Mouse (Mus musculus) layer of hippocampus, postnatal 14 days (tissue): ENCODE results near the gene Abhd17c. TPM values are rescaled to one million over a fixed set of nuclear protein-coding genes. Genes with fewer than 3 reads are reported as not detected.
"Not testable (repeated sequence)": the region's sequence is repeated elsewhere in the genome, so short reads cannot be mapped to it uniquely, and the experiment has no call there.

Experiments
- DNase-seq, 2 experiments: peaks; one replicate each; pipeline ENCODE4 v3.0.0; 2021 to 2022; ENCODE audit warnings: low spot score in 2 of 2, mixed read lengths in 1 of 2
- total RNA-seq, 2 experiments: library from RNA; stranded (reverse); gene quantifications; 2 replicates each; pipeline ENCODE4 v1.2.3; 2021

Gene Abhd17c
- total RNA-seq, 2 experiments from 2014 or later = 61.6 to 61.9 TPM

DNA sequence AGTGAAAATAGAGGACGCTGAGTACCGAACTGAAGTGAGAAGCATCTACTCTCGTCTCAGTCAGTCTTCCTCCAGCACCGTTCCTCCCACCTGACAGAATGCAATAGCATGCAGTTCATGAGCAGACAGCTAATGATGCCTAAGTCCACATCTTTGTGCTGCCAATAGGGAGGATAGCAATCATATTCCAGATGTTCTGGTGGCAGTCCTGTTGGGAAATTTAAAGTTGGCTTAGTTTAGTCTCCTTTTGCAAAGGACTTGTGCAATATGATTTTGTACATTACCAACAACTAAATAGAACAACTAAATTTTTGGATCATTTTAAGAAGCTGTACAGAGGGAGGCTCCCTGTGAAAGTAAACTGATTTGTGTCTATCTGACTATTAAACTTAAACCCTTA, 2.1 kb upstream of the Abhd17c start:
- no peak for DNase-seq

DNA sequence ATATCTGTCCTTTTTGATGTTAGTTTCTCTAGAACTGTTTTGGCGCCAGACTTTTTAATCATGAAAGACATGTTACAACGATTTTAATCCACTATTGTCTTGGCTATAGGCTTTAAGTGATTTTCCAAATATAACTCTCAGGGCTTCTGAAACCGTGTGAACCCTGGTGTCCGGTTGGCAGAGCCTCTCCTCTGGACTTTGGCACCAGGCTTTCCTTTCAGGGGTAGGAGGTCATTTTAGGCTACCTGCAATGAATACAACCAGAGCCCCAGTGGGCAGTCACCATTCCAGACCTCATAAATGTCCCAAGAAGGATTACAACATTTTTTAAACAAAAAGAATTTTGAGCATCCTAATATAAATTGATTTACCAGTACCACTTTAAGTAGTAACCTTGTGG, 1.1 kb upstream of the Abhd17c start:
- no peak for DNase-seq

DNA sequence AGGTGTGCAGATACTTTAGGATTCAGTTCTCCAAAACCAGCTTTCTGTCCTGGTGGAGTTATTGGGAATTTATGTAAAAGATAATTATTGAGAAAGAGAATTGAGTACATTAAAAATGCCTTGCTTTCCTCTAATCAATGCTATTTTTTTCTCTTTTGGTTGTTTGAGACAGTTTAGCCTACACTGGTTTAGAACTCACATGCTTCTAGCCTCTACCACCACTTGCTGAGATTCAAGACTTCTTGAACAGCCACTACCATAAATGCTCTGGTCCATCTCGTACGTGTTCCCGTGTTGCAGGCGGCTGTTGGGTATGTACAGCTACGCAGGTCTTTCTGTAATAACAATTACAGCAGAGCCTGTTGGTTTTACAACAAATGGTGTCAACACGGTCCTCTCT, 681 bp upstream of the Abhd17c start:
- DNase-seq = no peak

DNA sequence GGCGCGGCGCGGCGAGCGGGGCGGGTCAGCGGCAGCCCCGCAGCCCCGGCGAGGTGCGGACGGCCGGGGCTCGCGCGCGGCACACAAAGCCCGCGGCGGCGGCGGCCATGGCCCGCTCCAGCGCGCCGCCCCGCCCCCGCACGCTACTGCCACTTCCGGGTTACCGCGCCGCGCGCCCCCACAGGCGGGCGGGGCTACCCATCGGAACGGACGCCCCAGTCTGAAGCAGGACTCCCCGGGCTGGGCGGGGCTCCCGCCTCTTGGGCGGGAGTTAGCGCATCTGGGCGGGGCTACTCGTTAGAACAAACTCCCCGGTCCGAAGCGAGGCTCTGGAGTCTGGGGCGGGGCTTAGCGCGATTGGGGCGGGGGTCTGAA, 254 bp upstream of the Abhd17c start:
- peak; percentile 84 to 95 for DNase-seq

DNA sequence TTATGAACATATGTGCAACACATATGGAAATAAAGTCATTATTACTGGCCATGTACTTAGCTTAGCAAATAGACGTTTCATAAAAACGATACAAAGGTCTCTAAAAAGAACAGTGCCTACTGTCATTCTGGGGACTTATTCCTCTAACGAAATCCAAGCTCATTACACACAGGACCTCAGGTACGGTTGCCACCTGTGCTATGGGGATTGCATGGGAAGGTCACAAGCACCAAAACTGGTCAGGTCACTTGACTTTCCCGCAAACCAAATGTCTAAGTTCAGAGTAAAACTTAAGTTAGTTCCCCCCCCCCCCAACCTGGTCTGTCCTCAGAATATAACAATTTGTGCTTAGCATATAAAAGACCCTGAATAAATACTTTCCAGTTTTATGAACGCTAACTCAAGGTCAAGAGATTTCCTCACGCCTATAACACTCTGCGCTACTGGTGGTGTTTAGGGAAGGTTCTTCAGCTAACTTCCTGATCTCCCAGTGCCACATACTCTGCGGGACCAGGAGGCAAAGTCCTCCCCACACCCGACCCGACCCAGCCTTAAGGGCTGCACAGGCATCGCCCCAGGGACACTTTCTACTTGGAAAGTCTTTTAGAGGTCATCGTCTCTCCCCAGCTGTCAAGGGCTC, 1.2 kb downstream of the Abhd17c start:
- DNase-seq = no peak

DNA sequence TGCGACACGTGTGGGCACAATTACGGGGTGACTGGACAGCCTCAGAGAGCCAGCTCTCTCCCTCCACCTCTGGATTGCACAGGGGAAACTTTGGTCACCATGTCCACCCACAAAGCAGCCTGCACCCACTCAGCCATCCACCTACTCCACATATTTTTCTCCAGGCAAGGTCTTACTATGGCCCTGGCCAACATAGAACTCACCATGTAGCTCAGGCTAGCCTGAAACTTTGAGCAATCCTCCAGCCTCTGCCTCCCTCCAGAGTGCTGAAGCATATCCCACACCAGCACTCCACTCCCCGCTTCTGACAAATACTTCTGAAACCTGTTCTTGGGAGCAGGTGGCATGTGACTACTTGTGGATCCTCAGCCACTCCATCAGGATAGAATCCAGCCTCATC, 1.9 kb downstream of the Abhd17c start:
- no peak for DNase-seq

DNA sequence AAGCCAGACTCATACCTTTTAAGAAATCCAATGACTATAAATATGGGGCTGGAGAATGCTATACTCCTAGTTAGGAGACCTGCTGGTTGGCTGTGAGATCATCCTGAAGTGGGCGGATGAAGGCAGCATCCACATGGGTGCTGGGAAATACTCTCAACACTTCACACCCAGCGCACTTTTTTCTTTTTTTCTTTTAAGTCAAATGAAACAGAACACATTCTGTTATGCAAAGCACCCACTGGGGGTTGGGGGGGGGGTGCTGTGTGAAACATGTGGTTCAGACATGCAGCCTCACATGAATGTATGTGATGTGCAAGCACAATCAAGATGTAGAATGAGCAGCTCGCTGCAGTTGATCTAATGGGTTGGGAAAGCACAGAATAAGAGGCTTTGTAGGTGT, 2.8 kb downstream of the Abhd17c start:
- DNase-seq = no peak

DNA sequence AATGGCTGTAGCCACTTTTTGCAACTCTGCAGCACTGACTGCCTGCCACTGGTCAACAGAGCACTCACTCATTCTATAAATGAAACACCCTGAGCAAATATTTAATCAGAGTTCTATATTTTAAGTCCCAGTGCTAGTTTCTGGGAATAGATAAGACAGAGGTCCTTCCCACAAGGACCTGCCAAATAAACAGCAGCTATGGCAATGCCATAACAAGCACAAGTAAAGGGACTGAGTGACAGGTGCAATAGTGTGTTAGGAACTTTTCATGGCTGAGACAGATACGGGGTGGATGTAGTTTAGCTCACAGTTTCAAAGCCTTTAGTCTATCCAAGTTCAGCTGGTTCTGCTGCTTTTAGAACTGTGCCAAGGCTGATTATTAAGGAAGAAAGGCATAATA, 3.9 kb downstream of the Abhd17c start:
- DNase-seq = no peak

DNA sequence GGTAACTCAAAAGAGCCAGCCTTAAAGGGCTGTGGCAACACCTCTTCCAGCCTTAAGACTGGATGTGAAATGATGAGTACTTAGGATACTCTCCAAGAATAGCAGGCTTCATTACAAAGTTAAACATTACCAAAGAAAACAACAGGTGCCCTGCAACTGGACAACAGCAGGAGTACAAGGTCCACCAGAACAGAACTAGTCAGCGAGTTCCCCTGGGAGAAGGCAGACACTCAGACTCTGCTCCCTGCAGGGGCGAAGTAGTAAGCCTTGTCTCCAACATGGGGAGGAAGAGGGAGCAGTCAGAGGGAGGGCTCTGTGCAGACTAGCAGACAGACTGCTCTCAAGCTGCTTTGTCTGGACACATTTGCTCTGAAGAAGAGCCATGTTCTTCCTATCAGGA, 6.1 kb downstream of the Abhd17c start:
- DNase-seq = no peak

DNA sequence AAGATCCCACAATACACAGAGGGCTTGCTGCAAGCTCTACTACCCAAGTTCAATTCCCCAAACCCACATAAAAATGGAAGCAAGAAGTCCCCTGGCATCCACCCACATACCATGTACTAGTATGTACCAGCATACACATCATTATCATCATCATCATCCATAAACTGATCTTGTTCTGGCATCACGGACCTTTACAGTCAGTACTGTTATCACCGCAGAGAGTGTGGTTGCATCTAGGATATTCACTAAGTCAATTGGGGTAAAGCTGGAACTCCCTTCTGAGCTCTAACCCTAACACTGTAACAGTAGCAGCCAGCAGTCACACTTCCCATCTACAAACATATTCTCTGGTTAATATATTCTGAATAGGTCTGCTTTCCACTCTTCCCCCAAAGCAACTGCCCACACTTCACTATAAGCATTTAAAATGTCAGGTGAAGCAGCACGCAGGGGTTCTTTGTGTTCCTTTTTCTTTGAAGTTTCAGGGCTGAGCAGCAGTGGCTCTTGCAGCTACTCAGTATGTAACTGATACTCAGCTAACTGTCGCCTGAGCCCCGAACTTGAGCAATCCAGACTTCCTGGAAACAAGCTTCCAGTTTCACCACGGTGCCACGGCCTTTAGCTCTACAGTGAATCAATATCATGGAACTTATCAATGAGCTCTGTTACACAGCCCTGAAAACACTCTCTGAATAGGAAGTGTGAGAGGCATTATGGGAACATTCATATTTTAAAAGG, 8.8 kb downstream of the Abhd17c start:
- no peak for DNase-seq

DNA sequence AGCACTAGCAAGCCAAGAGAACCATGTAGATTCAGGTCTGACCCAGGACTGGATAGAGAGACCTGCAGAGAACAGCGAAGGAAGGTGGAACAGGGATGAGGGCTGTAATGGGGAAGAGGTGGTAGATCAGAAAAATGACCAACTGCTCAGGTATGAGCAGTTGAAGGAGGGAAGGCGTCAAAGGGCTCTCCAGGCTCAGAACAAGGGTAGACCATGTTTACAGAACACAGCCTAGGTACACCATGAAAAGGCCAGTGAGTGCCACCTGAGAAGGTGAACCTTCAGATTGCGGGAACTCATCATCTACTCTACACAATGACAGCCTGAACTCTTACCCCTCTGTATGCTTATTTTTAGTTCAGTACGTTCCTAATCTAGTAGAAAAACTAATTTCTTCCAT, 9.5 kb downstream of the Abhd17c start:
- DNase-seq = no peak

DNA sequence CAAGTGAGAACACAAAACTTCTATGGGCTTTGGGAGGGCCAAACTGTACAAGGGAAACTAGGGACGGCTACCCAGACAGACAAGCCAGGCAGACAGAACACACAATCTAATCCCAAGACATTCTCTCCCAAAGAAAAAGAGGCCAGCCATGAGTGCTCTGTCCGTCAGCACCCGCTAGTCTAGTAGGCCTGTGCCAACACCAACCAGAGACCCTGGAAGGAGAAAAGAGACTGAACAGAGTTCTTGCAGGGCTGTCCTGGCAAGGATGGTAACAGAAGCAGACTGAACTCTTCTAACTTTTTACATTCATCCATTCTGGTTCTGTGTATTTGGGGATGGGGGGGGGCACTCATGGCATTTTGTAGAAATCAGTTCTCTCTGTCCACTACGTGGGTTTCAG, 12.1 kb downstream of the Abhd17c start:
- DNase-seq = no peak

DNA sequence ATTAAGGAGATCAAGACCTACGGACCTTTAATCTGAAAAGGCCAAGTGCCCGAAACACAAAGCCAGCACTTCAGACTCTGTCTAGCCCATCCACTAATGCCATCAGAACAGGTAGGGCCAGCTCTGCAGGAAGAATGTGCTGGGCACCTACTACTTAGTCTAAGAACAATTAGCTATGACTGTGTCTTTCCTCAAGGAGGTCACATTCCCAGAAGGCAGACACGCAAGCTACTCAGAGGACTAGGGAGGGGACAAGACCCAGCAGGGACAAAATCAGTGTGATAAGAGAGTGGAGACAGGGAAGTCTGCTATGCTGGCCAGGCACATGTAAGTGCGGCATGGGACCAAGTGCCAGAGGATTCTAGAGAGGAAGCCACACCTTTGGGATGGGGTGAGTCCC, 13.0 kb downstream of the Abhd17c start:
- no peak for DNase-seq

DNA sequence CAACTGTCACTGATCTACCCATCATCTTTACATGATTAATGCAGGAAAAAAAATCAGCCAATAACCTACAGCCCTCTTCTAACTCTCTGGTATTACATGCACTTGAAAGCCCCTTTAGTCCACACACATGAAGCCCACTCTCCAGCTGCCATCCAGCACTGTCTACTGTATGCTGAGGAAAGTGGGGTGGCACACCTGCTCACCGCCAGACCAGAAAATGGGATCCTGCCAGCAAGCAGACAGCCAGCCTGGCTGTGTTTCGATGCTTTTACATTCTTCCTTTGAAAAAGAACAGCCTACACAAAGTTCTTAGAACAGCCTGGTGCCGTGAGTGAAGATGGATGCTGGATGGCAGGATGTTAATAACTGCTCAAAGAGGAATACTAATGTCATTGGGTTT, 13.9 kb downstream of the Abhd17c start:
- no peak for DNase-seq

DNA sequence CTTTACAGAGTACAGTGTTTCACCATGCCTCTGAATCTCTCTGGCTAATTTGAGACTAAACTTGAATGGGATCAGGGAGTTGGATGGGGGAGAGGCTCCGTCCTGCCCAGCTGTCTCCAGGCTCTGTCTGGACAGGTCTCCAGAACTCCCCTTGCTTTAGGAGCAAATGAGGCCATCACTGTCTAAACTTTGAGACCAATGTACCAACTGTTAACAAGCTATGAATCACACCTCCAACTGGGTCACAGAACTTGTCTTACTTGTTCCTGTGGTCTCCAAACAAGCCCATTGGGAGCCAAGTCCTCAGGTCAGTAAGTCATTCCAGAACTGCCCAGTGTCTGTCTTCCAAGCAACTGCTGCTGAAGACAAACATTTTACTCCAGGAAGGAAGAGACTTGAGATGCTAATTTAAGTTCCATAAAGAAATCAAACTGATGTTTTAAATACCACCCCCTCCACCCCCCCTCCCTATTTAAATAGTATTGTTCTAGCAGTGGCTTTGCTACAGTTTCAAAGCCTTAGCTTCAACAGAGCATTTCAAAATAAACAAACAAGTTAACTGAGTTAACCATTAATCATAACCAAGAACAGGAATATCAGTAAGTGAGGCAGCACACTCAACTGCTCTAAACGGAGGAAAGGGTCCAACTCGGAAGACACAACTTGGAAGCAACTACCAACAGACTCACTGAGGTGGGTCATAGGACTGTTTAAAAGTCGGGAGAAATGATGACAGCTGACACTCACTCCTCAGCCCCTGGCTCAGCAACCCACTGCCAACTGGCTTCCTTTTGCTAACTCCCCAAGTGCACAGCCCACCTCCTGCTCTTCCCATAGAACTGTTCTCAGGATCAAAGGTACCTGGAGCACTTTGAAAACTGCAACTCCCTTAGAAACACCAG, 15.6 kb downstream of the Abhd17c start:
- DNase-seq = no peak

DNA sequence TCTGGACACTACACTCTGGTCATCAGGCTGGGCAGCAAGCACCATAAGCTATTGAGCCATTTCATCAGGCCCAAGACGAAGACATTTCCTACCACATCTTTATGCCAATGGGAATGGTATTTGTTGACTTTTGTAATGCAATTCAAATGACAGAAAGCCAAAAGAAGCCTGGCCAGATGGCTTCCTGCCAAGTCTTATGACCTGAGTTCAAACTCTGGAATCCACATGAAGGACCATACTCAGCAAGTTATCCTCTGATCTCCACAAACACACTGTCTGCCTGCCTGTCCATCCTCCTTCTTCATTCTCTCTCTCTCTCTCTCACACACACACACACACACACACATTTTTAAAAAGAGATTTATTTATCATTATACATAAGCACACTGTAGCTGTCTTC, 19.0 kb downstream of the Abhd17c start:
- DNase-seq = no peak

DNA sequence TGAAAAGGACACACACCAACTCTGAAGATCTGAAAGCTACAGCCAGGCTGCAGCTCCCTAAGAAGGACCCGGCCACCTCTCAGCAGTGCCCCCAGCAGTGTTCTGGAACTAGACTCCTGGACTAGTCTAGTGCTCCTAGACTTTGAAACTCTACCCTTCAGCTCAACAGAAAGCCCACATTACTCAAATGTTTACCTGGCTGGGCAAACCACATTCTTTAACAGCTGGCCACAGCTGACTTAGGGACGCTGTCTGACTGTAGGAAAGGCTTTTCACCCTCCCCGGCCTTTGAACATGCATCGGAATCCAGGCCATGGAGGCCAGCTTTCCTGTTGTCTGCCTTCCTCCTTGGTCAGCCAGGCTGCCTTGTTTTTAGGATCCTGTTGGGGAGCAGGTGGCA, 20.0 kb downstream of the Abhd17c start:
- DNase-seq = no peak

DNA sequence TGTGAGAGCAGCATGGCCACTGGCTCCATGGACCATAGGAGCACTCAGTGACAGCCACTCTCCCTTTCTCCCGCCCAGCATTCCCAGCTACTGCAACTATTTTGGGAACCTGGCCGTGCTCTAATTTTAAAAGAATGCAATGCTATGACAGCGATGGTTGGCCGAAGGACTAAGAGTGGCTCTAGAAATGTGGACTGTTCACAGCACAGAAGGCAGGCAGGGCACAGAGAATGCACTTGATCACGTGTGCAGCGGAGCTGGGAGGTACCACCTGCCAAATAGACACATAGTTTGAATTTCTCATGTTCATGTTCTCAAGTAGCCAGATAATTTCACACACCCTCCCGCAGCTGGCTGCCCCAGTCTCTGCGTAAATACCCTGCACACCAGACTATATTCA, 23.0 kb downstream of the Abhd17c start:
- no peak for DNase-seq

DNA sequence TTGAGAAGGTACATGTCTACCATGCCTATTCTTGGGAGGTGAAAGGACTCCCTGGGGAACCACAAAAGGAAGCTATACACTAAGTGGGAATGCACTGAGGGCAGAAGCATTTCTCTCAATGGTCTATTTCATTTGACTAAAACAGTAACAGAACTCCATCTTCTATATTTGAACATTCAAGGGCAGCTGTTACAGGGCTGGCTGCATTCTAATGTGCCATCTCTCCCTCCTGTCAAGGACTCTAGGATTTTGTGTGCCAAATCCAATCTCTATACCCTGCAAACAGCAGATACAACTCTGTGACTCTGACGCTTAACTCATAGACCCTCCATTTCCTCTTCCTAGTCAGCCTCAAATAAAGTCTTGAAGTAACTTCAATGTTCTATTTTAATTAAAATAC, 26.0 kb downstream of the Abhd17c start:
- DNase-seq = no peak

DNA sequence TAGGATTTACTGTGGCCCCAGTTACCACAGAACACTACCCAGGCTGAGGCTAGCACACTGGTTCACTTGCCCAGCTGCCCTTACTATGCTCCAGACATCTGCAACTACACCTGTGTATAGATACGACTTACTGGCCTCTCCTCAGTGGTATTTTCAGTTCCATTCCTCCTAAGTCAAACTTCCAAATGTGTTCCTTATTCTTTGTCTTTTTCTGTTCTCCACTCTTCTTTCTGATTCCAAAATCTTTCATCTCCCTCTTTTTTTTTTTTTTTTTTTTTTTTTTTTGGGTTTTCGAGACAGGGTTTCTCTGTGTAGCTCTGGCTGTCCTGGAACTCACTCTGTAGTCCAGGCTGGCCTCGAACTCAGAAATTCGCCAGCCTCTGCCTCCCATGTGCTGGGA, 28.0 kb downstream of the Abhd17c start:
- not testable (repeated sequence) for DNase-seq

DNA sequence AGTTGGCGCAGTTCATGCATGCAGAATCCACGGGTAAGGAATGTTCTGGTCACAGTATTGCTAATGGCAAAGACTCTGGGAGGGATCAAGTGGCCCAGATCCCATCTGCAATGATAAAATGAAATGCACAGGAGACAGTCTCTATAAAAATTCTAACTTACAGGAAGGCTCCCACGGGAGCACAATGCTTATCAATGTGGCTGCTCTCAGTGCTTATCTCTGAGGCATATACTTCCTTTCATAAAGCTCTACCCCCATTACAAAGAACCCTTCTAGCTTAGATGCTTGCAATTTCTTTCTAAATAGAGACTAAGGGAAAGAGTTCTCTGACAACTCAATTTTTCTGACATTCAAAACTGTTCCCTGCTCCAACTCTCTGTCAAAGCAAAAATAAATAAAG, 29.9 kb downstream of the Abhd17c start:
- no peak for DNase-seq

DNA sequence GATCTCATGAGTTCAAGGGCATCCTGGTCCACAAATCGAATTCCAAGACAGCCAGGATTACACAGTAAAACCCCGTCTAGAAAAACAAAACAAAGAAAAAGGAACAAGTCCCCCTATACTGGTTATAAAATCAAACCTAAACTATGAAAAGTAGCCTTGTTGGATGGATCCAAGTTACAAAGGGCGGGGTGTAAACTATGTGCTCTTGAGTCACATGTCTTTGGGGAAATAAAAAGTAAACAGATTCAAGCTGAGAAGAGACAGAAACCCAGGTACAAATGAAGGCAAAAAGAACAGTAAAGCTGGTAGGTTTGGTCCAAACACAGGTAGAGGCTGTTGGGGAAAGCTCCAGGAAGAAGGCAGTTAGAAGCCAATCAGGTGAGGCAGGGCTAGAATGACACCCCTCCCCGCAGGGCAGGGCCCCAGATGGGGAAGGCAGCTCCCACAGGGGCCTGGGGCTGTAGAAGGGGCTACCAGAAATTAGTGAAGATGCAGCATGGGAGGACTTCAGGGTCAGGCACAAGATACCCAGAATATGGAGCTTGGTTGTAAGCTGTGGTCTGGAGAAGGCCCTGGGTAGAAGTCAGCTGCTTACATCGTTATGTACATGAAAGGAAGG, 31.4 kb downstream of the Abhd17c start:
- DNase-seq = no peak
